Mouse (Mus musculus) G1E (cell line): ENCODE data around the gene Smim5.

Source experiments
- CTCF ChIP-seq: IDR thresholded peaks from 2 replicates; pipeline ENCODE4 v1.5.1; 2012; ENCODE audit warnings: low read depth, low read length, inconsistent platforms, mixed read lengths
- GATA1 ChIP-seq: IDR thresholded peaks from 2 replicates; pipeline ENCODE4 v1.6.1; 2012; ENCODE audit warnings: borderline replicate concordance, low read length, inconsistent platforms, mixed read lengths
- TAL1 ChIP-seq: conservative IDR thresholded peaks from 2 replicates; pipeline ENCODE4 v1.6.1; 2012; ENCODE audit warnings: low read depth, low read length, inconsistent platforms, mixed read lengths

GRCm38 (mm10) chr11:115950719-115951118, 51.0 kb downstream of the Smim5 start:
- TF ChIP-seq CTCF = no peak
- no peak for TF ChIP-seq TAL1
- no peak for TF ChIP-seq GATA1
